Mouse (Mus musculus): ENCODE measurements around the gene Sele. TPM values are rescaled to one million over a fixed set of nuclear protein-coding genes. Genes with fewer than 3 reads are reported as not detected.
A peak's percentile ranks its signal among the peaks of the same experiment; 100 is the strongest.

Gene Sele
- polyA plus RNA-seq, 1 experiment from 2014 or later, result not detected

- H3K4me3 ChIP-seq (ENCODE audit: low read depth, low read length), result no peak overlapping the region
- H3K4me1 ChIP-seq (ENCODE audit: control insufficient read depth, insufficient read depth, low read length), result no peaks in the 10 kb centered on the region
- no peak overlapping the region for H3K9ac ChIP-seq (ENCODE audit: low read length)
- H3K27me3 ChIP-seq (ENCODE audit: control insufficient read depth, insufficient read depth, low read length), result no peaks in the 10 kb centered on the region
- DNase-seq (ENCODE audit: low spot score, missing footprints) (no peak), ATAC-seq (ENCODE audit: low FRiP score) (no peak)
- H3K9me3 ChIP-seq (ENCODE audit: control insufficient read depth, low read length), result no peaks in the 10 kb centered on the region
- H3K27ac ChIP-seq (ENCODE audit: low read depth, low read length), result no peak overlapping the region
- H3K4me2 ChIP-seq, result no peak overlapping the region
- H3K36me3 ChIP-seq (ENCODE audit: control insufficient read depth, insufficient read depth, low read length), result no peaks in the 10 kb centered on the region
- 89% methylated on average over 4 of the region's 4 CpGs for WGBS
These were observed 22.3 kb upstream of the Sele start for GRCm38 (mm10) chr1:164025685-164026084.

DNA sequence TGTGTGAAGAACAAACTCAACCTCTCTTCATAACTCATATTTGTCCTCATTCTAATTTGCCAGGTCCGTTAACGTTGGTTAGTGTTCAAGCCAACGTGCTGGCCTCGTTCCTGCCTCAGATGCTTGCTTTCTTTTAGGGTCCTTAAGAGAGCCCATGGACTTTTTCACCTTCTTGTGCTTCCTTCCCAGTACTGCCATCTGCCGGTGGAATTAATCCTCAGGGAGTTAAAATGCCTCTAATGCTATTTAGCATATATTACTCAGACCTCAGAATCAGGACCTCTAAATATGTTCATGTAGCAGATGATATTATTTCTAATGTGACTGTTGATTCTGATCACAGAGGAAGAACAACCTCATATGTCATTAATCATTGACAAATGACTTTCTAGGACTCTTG is 20.6 kb upstream of the Sele start:
- Histone ChIP-seq H3K4me3 (ENCODE audit: low read depth, low read length) (no peak overlapping the region), H3K27me3 (ENCODE audit: control insufficient read depth, insufficient read depth, low read length) (no peaks in the 10 kb centered on the region), H3K4me2 (no peak overlapping the region), H3K9ac (ENCODE audit: low read length) (no peak overlapping the region), H3K9me3 (ENCODE audit: control insufficient read depth, low read length) (no peaks in the 10 kb centered on the region), H3K36me3 (ENCODE audit: control insufficient read depth, insufficient read depth, low read length) (no peaks in the 10 kb centered on the region), H3K4me1 (ENCODE audit: control insufficient read depth, insufficient read depth, low read length) (no peaks in the 10 kb centered on the region), H3K27ac (ENCODE audit: low read depth, low read length) (no peak overlapping the region)
- DNase-seq (ENCODE audit: low spot score, missing footprints) (no peak), ATAC-seq (ENCODE audit: low FRiP score) (no peak)
- 58% methylated on average over 5 of the region's 5 CpGs for WGBS

- WGBS, result 78% methylated on average over 10 of the region's 10 CpGs
- no peak overlapping the region for H3K4me2 ChIP-seq
These were observed 7.5 kb upstream of the Sele start for GRCm38 (mm10) chr1:164040385-164041135.

GRCm38 (mm10) chr1:164043549-164043948 is 4.5 kb upstream of the Sele start:
- no peaks in the 10 kb centered on the region for H3K36me3 ChIP-seq (ENCODE audit: control insufficient read depth, insufficient read depth, low read length)
- DNase-seq (ENCODE audit: low spot score, missing footprints) (no peak), ATAC-seq (ENCODE audit: low FRiP score) (no peak)
- no peaks in the 10 kb centered on the region for H3K4me1 ChIP-seq (ENCODE audit: control insufficient read depth, insufficient read depth, low read length)
- H3K27ac ChIP-seq (ENCODE audit: low read depth, low read length), result no peak overlapping the region
- H3K27me3 ChIP-seq (ENCODE audit: control insufficient read depth, insufficient read depth, low read length), result no peaks in the 10 kb centered on the region
- H3K9me3 ChIP-seq (ENCODE audit: control insufficient read depth, low read length), result no peaks in the 10 kb centered on the region
- 73% methylated on average over 3 of the region's 3 CpGs for WGBS
- no peak overlapping the region for H3K4me3 ChIP-seq (ENCODE audit: low read depth, low read length)
- H3K9ac ChIP-seq (ENCODE audit: low read length), result no peak overlapping the region
- no peak overlapping the region for H3K4me2 ChIP-seq

More at GRCm38 (mm10) chr1:164040385-164041135, 7.5 kb upstream of the Sele start:
- H3K9me3 ChIP-seq (ENCODE audit: control insufficient read depth, low read length), result no peaks in the 10 kb centered on the region
- H3K4me1 ChIP-seq (ENCODE audit: control insufficient read depth, insufficient read depth, low read length), result no peaks in the 10 kb centered on the region
- H3K9ac ChIP-seq (ENCODE audit: low read length), result no peak overlapping the region
- H3K4me3 ChIP-seq (ENCODE audit: low read depth, low read length), result no peak overlapping the region
- DNase-seq (ENCODE audit: low spot score, missing footprints) (peak; percentile 51), ATAC-seq (ENCODE audit: low FRiP score) (no peak)
- no peak overlapping the region for H3K27ac ChIP-seq (ENCODE audit: low read depth, low read length)
- no peaks in the 10 kb centered on the region for H3K27me3 ChIP-seq (ENCODE audit: control insufficient read depth, insufficient read depth, low read length)
- no peaks in the 10 kb centered on the region for H3K36me3 ChIP-seq (ENCODE audit: control insufficient read depth, insufficient read depth, low read length)

GRCm38 (mm10) chr1:164053561-164053960 is 5.5 kb downstream of the Sele start:
- H3K4me1 ChIP-seq (ENCODE audit: control insufficient read depth, insufficient read depth, low read length), result no peaks in the 10 kb centered on the region
- WGBS, result 92% methylated on average over 9 of the region's 9 CpGs
- no peak for ATAC-seq (ENCODE audit: low FRiP score)
- no peaks in the 10 kb centered on the region for H3K27me3 ChIP-seq (ENCODE audit: control insufficient read depth, insufficient read depth, low read length)
- H3K36me3 ChIP-seq (ENCODE audit: control insufficient read depth, insufficient read depth, low read length), result no peaks in the 10 kb centered on the region
- no peak overlapping the region for H3K9ac ChIP-seq (ENCODE audit: low read length)
- no peak overlapping the region for H3K4me2 ChIP-seq
- no peaks in the 10 kb centered on the region for H3K9me3 ChIP-seq (ENCODE audit: control insufficient read depth, low read length)
- H3K4me3 ChIP-seq (ENCODE audit: low read depth, low read length), result no peak overlapping the region
- DNase-seq (ENCODE audit: low spot score, missing footprints), result no peak
- no peak overlapping the region for H3K27ac ChIP-seq (ENCODE audit: low read depth, low read length)

GRCm38 (mm10) chr1:164054800-164055199 is 6.8 kb downstream of the Sele start:
- Histone ChIP-seq H3K4me1 (ENCODE audit: control insufficient read depth, insufficient read depth, low read length) (no peaks in the 10 kb centered on the region), H3K27ac (ENCODE audit: low read depth, low read length) (no peak overlapping the region), H3K4me3 (ENCODE audit: low read depth, low read length) (no peak overlapping the region), H3K4me2 (no peak overlapping the region), H3K9me3 (ENCODE audit: control insufficient read depth, low read length) (no peaks in the 10 kb centered on the region), H3K9ac (ENCODE audit: low read length) (no peak overlapping the region), H3K36me3 (ENCODE audit: control insufficient read depth, insufficient read depth, low read length) (no peaks in the 10 kb centered on the region), H3K27me3 (ENCODE audit: control insufficient read depth, insufficient read depth, low read length) (no peaks in the 10 kb centered on the region)
- 45% methylated on average over 2 of the region's 2 CpGs for WGBS
- ATAC-seq (ENCODE audit: low FRiP score), result no peak
- no peak for DNase-seq (ENCODE audit: low spot score, missing footprints)

- H3K4me1 ChIP-seq (ENCODE audit: control insufficient read depth, insufficient read depth, low read length), result no peaks in the 10 kb centered on the region
- no peak overlapping the region for H3K4me2 ChIP-seq
- ATAC-seq (ENCODE audit: low FRiP score), result no peak
- H3K27ac ChIP-seq (ENCODE audit: low read depth, low read length), result no peak overlapping the region
- 91% methylated on average over 4 of the region's 4 CpGs for WGBS
- no peaks in the 10 kb centered on the region for H3K9me3 ChIP-seq (ENCODE audit: control insufficient read depth, low read length)
- no peak for DNase-seq (ENCODE audit: low spot score, missing footprints)
- H3K36me3 ChIP-seq (ENCODE audit: control insufficient read depth, insufficient read depth, low read length), result no peaks in the 10 kb centered on the region
- no peaks in the 10 kb centered on the region for H3K27me3 ChIP-seq (ENCODE audit: control insufficient read depth, insufficient read depth, low read length)
- no peak overlapping the region for H3K9ac ChIP-seq (ENCODE audit: low read length)
- no peak overlapping the region for H3K4me3 ChIP-seq (ENCODE audit: low read depth, low read length)
These were observed 12.0 kb downstream of the Sele start for GRCm38 (mm10) chr1:164060071-164060470.

DNA sequence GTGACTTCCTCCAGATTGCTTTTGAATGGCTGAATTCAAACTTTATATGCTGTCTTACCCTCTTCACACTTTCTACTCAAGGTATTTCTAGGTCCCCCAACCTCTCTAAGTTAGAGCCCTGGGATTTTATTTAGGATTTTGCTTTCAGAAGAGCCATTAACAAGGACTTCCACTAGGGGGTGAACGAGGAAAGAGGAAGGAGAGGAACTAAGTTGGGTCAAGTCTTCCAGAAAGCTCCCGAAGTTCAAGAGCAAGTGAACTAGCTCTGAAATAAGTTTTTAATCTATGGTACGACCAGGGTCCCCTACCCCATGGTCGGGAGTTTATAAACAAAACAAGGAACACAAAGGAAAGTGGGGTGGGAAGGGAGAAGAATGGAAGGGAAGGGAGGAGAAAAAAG is 13.2 kb downstream of the Sele start:
- H3K9ac ChIP-seq (ENCODE audit: low read length), result no peak overlapping the region
- H3K9me3 ChIP-seq (ENCODE audit: control insufficient read depth, low read length), result no peaks in the 10 kb centered on the region
- H3K27ac ChIP-seq (ENCODE audit: low read depth, low read length), result no peak overlapping the region
- no peaks in the 10 kb centered on the region for H3K4me1 ChIP-seq (ENCODE audit: control insufficient read depth, insufficient read depth, low read length)
- DNase-seq (ENCODE audit: low spot score, missing footprints) (no peak), ATAC-seq (ENCODE audit: low FRiP score) (no peak)
- no peak overlapping the region for H3K4me2 ChIP-seq
- no peaks in the 10 kb centered on the region for H3K36me3 ChIP-seq (ENCODE audit: control insufficient read depth, insufficient read depth, low read length)
- 41% methylated on average over 4 of the region's 4 CpGs for WGBS
- H3K27me3 ChIP-seq (ENCODE audit: control insufficient read depth, insufficient read depth, low read length), result no peaks in the 10 kb centered on the region
- no peak overlapping the region for H3K4me3 ChIP-seq (ENCODE audit: low read depth, low read length)

DNA sequence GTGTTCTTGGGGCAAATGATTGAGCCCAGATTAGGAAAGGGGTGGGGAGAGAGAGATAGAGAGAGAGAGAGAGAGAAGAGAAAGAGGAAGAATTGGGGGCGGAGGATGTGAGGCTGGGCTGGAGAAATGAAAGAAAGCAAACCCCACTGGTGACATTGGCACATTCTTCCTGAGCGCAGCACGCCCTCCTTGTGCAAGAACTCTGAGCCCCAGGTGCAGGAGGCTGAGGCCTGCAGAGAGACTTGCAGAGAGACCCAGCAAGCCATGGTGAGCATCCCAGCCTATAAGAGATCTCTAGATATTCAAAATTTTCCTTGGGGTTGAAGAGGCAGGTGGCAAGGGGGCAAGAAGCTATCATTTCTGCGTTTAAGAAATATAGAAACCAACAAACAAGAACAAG is 13.9 kb downstream of the Sele start, which contains the start of gene Sell:
Sell (plus strand) TSS at position 58 of the 400 bp plus-strand sequence.
- ATAC-seq (ENCODE audit: low FRiP score), result no peak
- DNase-seq (ENCODE audit: low spot score, missing footprints), result no peak
- WGBS, result 68% methylated on average over 4 of the region's 4 CpGs

More for the DNA sequence above, 13.9 kb downstream of the Sele start, which contains the start of gene Sell:
- no peak within 1 kb of the TSS for H3K27ac ChIP-seq (ENCODE audit: low read depth, low read length)
- no peaks in the 10 kb centered on the region for H3K27me3 ChIP-seq (ENCODE audit: control insufficient read depth, insufficient read depth, low read length)
- no peaks in the 10 kb centered on the region for H3K36me3 ChIP-seq (ENCODE audit: control insufficient read depth, insufficient read depth, low read length)
- H3K4me3 ChIP-seq (ENCODE audit: low read depth, low read length), result no peak within 1 kb of the TSS
- no peak within 1 kb of the TSS for H3K4me2 ChIP-seq
- no peaks in the 10 kb centered on the region for H3K9me3 ChIP-seq (ENCODE audit: control insufficient read depth, low read length)
- no peaks in the 10 kb centered on the region for H3K4me1 ChIP-seq (ENCODE audit: control insufficient read depth, insufficient read depth, low read length)
- H3K9ac ChIP-seq (ENCODE audit: low read length), result no peak within 1 kb of the TSS
